Mouse (Mus musculus): ENCODE data around the gene Ndufaf5.
"Not testable (repeated sequence)": the region's sequence is repeated elsewhere in the genome, so short reads cannot be mapped to it uniquely, and the experiment has no call there.

Gene Ndufaf5

GRCm38 (mm10) chr2:140170127-140170802 is at the start of gene Ndufaf5, which contains the start of gene Esf1:
Gene Ndufaf5, plus strand, starts transcription at chr2:140170649.
Gene Esf1, minus strand, starts transcription at chr2:140170564.
- peak; percentile 92 for DNase-seq (ENCODE audit: low spot score)

GRCm38 (mm10) chr2:140125516-140125915 is 44.9 kb upstream of the Ndufaf5 start:
- DNase-seq (ENCODE audit: low spot score), result no peak

- DNase-seq (ENCODE audit: low spot score), result not testable (repeated sequence)
Observed at GRCm38 (mm10) chr2:140151743-140152142, 18.7 kb upstream of the Ndufaf5 start, which contains the start of gene Gm17374. Gene Gm17374, plus strand, starts transcription at chr2:140152043.

GRCm38 (mm10) chr2:140159186-140159730 is 11.2 kb upstream of the Ndufaf5 start:
- no peak for DNase-seq (ENCODE audit: low spot score)

- no peak for DNase-seq (ENCODE audit: low spot score)
Observed at GRCm38 (mm10) chr2:140163351-140163854, 7.0 kb upstream of the Ndufaf5 start.

GRCm38 (mm10) chr2:140169057-140169456 is 1.4 kb upstream of the Ndufaf5 start:
- no peak for DNase-seq (ENCODE audit: low spot score)

GRCm38 (mm10) chr2:140170803-140171553 is 529 bp downstream of the Ndufaf5 start:
- no peak for DNase-seq (ENCODE audit: low spot score)

GRCm38 (mm10) chr2:140185685-140186210 is 15.3 kb downstream of the Ndufaf5 start:
- not testable (repeated sequence) for DNase-seq (ENCODE audit: low spot score)

GRCm38 (mm10) chr2:140200713-140201112 is 30.3 kb downstream of the Ndufaf5 start:
- no peak for DNase-seq (ENCODE audit: low spot score)

- DNase-seq (ENCODE audit: low spot score), result no peak
Observed at GRCm38 (mm10) chr2:140202573-140202972, 32.1 kb downstream of the Ndufaf5 start.

- no peak for DNase-seq (ENCODE audit: low spot score)
Observed at GRCm38 (mm10) chr2:140203756-140204155, 33.3 kb downstream of the Ndufaf5 start.

- no peak for DNase-seq (ENCODE audit: low spot score)
Observed at GRCm38 (mm10) chr2:140214519-140215027, 44.1 kb downstream of the Ndufaf5 start.

- no peak for DNase-seq (ENCODE audit: low spot score)
Observed at GRCm38 (mm10) chr2:140215415-140215814, 45.0 kb downstream of the Ndufaf5 start.

- no peak for DNase-seq (ENCODE audit: low spot score)
Observed at GRCm38 (mm10) chr2:140215965-140216364, 45.5 kb downstream of the Ndufaf5 start.

- DNase-seq (ENCODE audit: low spot score), result no peak
Observed at GRCm38 (mm10) chr2:140220325-140220724, 49.9 kb downstream of the Ndufaf5 start.

GRCm38 (mm10) chr2:140230295-140230694 is 59.8 kb downstream of the Ndufaf5 start:
- no peak for DNase-seq (ENCODE audit: low spot score)

GRCm38 (mm10) chr2:140237245-140237644 is 66.8 kb downstream of the Ndufaf5 start:
- no peak for DNase-seq (ENCODE audit: low spot score)

GRCm38 (mm10) chr2:140242398-140242797 is 71.9 kb downstream of the Ndufaf5 start:
- DNase-seq (ENCODE audit: low spot score), result no peak

GRCm38 (mm10) chr2:140243105-140243504 is 72.7 kb downstream of the Ndufaf5 start:
- DNase-seq (ENCODE audit: low spot score), result no peak

Data from ovary, adult 18-20 months (tissue).